12 mouse cellular contexts compared by ENCODE assay signal in genomic region chr11:103307910-103308309, GRCm38 (mm10). TPM values are rescaled to one million over a fixed set of nuclear protein-coding genes. Genes with fewer than 3 reads are reported as not detected.
DNase-seq lines count a peak whose midpoint lies in the region; ATAC-seq lines count a peak whose summit lies in the region.
"Had no signal": no experiment of that assay in that cellular context is flagged by ENCODE, and none has a peak within 500 bp of the region (broad histone marks: within the 10 kb centered on the region; RNA-seq: fewer than 3 reads in every experiment).

No protein-coding gene starts in this region.

- no peak overlapping the region for H3K4me2 ChIP-seq in forebrain, embryonic 11.5 days (ENCODE audit: low read depth, low read length, severe bottlenecking)
- H3K4me2 ChIP-seq: hindbrain, embryonic 12.5 days had no signal

- H3K27me3 ChIP-seq in forebrain, embryonic 11.5 days (ENCODE audit: control insufficient read depth, insufficient read depth, low read length), result no peaks in the 10 kb centered on the region

- no peaks in the 10 kb centered on the region for H3K9me3 ChIP-seq in forebrain, embryonic 11.5 days (ENCODE audit: control insufficient read depth, low read length)
- H3K9me3 ChIP-seq: G1E; hindbrain, embryonic 12.5 days had no signal

- DNase-seq in layer of hippocampus, adult 11-12 months (ENCODE audit: low spot score), result peak; percentile 52
- DNase-seq in layer of hippocampus, postnatal 10 days (ENCODE audit: low spot score in 2 of 2), result no peak
- peak; percentile 55 for DNase-seq in T-cell, adult 2 months (ENCODE audit: low spot score)
- DNase-seq in heart, postnatal 10 days, result peak; percentile 55 to 66
- DNase-seq in lung, postnatal 36 days, result peak; percentile 79
- DNase-seq in forebrain, embryonic 11.5 days (ENCODE audit: low spot score), result no peak
- DNase-seq in frontal cortex, postnatal 25 days (ENCODE audit: low spot score in 2 of 2), result no peak
- no peak for DNase-seq in embryo, embryonic 10 days (ENCODE audit: low spot score)
- DNase-seq: embryo, embryonic 11 days; right cerebral cortex, postnatal 4 days had no signal

- no peak for ATAC-seq in forebrain, embryonic 11.5 days (replicated peaks; ENCODE audit: low FRiP score)

- intact Hi-C loops in heart, postnatal 10 days (cut with DNase I), result no loop called here

- no peak overlapping the region for H3K4me3 ChIP-seq in forebrain, embryonic 11.5 days (ENCODE audit: low read depth, low read length)
- H3K4me3 ChIP-seq: hindbrain, embryonic 12.5 days had no signal

- H3K27ac ChIP-seq in forebrain, embryonic 11.5 days (ENCODE audit: low read depth, low read length), result no peak overlapping the region
- H3K27ac ChIP-seq: hindbrain, embryonic 12.5 days had no signal

- H3K4me1 ChIP-seq in forebrain, embryonic 11.5 days (replicated peaks; ENCODE audit: control insufficient read depth, insufficient read depth, low read length), result no peaks in the 10 kb centered on the region; the same call in 1 of the 2 replicates

- H3K36me3 ChIP-seq in forebrain, embryonic 11.5 days (ENCODE audit: control insufficient read depth, insufficient read depth, low read length), result no peaks in the 10 kb centered on the region
- H3K36me3 ChIP-seq: G1E; hindbrain, embryonic 12.5 days had no signal

- H3K9ac ChIP-seq in forebrain, embryonic 11.5 days (ENCODE audit: low read length), result no peak overlapping the region

- WGBS in forebrain, embryonic 11.5 days, result 78% methylated on average over 8 of the region's 8 CpGs

RNA-seq across cellular contexts. Expression of gene Map3k14, which starts 40.6 kb away (rescaled TPM):
- total RNA-seq in layer of hippocampus, postnatal 10 days (2021), result 1 to 10 TPM; 3.7 to 3.8 TPM
- 1 to 10 TPM; 3.8 to 4.3 TPM for total RNA-seq in heart, postnatal 10 days (2021)
- polyA plus RNA-seq in forebrain, embryonic 11.5 days (2014; fragmentation: Nextera tagmentation; extraction: Ambion mirVana), result 3.8 and 4.6 TPM in 2 replicates

RNA-seq across cellular contexts. Expression of gene Arhgap27, which starts 55.6 kb away (rescaled TPM):
- total RNA-seq in layer of hippocampus, postnatal 10 days (2021), result 1 to 10 TPM; 8.7 to 9.3 TPM
- total RNA-seq in heart, postnatal 10 days (2021), result 10 to 100 TPM; 28.6 to 34.3 TPM
- polyA plus RNA-seq in forebrain, embryonic 11.5 days (2014; fragmentation: Nextera tagmentation; extraction: Ambion mirVana), result 3.2 TPM in 2 replicates

Comparison
In these comparisons a context has a peak if more than half of its experiments do, and no peak if none do; other contexts are left out.
1. DNase-seq: peak in layer of hippocampus, adult 11-12 months (single experiment), T-cell, adult 2 months (single experiment), heart, postnatal 10 days (2 of 2) and lung, postnatal 36 days (single experiment); none in layer of hippocampus, postnatal 10 days (0 of 2), forebrain, embryonic 11.5 days (single experiment), frontal cortex, postnatal 25 days (0 of 2) and embryo, embryonic 10 days (single experiment).